Comparison of ENCODE assay signal across 17 mouse cellular contexts in genomic region chr5:102552533-102552932, GRCm38 (mm10).
"Had no signal": no experiment of that assay in that cellular context is flagged by ENCODE, and none has a peak within 500 bp of the region (broad histone marks: within the 10 kb centered on the region; RNA-seq: fewer than 3 reads in every experiment).

No protein-coding gene starts in this region.

- H3K4me1 ChIP-seq: neural tube, embryonic 12.5 days; neural tube, embryonic 13.5 days; neural tube, embryonic 15.5 days; stomach, embryonic 15.5 days had no signal

- H3K9ac ChIP-seq: neural tube, embryonic 12.5 days; neural tube, embryonic 13.5 days; neural tube, embryonic 15.5 days; stomach, embryonic 15.5 days had no signal

- H3K27ac ChIP-seq: neural tube, embryonic 12.5 days; neural tube, embryonic 13.5 days; neural tube, embryonic 15.5 days; stomach, embryonic 15.5 days; stomach, postnatal 0 days had no signal

- H3K9me3 ChIP-seq: neural tube, embryonic 12.5 days; neural tube, embryonic 13.5 days; neural tube, embryonic 15.5 days; stomach, embryonic 15.5 days had no signal

- H3K36me3 ChIP-seq: neural tube, embryonic 12.5 days; neural tube, embryonic 13.5 days; neural tube, embryonic 15.5 days; stomach, embryonic 15.5 days had no signal

- DNase-seq: retina, postnatal 1 day; right cerebral cortex, adult 18-20 months; right cerebral cortex, postnatal 14 days; right cerebral cortex, postnatal 25 days; right cerebral cortex, postnatal 4 days; spleen, adult 18-20 months; thymus, adult 18-20 months; thymus, adult 2 months; thymus, postnatal 14 days; thymus, postnatal 25 days; thymus, postnatal 36 days; thymus, postnatal 4 days had no signal

- H3K4me2 ChIP-seq: neural tube, embryonic 12.5 days; neural tube, embryonic 13.5 days; neural tube, embryonic 15.5 days; stomach, embryonic 15.5 days had no signal

- H3K27me3 ChIP-seq: neural tube, embryonic 12.5 days; neural tube, embryonic 13.5 days; neural tube, embryonic 15.5 days; stomach, embryonic 15.5 days had no signal

- H3K4me3 ChIP-seq: neural tube, embryonic 12.5 days; neural tube, embryonic 13.5 days; neural tube, embryonic 15.5 days; stomach, embryonic 15.5 days had no signal
